Mouse (Mus musculus) erythroblast, embryonic 14.5 days (primary cell): Measurements from ENCODE around the gene Gfi1. TPM values are rescaled to one million over a fixed set of nuclear protein-coding genes. Genes with fewer than 3 reads are reported as not detected.

Experiments used
- H3K27me3 ChIP-seq: 2 replicates; pipeline ENCODE4 v1.6.1; 2012; ENCODE audit warnings: inconsistent platforms; ENCODE audit not compliant: control insufficient read depth
- H3K36me3 ChIP-seq: 2 replicates; pipeline ENCODE4 v1.6.1; 2012; ENCODE audit warnings: mild to moderate bottlenecking, inconsistent platforms; ENCODE audit not compliant: control insufficient read depth
- H3K4me1 ChIP-seq: 2 replicates; pipeline ENCODE4 v1.6.1; 2012; ENCODE audit warnings: inconsistent platforms; ENCODE audit not compliant: control insufficient read depth
- H3K4me3 ChIP-seq: replicated peaks from 2 replicates; pipeline ENCODE3; 2012; ENCODE audit warnings: moderate library complexity, mild to moderate bottlenecking, inconsistent platforms
- H3K9me3 ChIP-seq: 2 replicates; pipeline ENCODE4 v1.6.1; 2012; ENCODE audit warnings: low read length, inconsistent platforms, mixed read lengths; ENCODE audit not compliant: control insufficient read depth
- GATA1 ChIP-seq: IDR thresholded peaks from 2 replicates; pipeline ENCODE4 v1.6.1; 2012; ENCODE audit warnings: low read length, inconsistent platforms, mixed read lengths
- TAL1 ChIP-seq: IDR thresholded peaks from 3 replicates; pipeline ENCODE4 v1.6.1; 2012; ENCODE audit warnings: low read length, inconsistent platforms, mixed read lengths
- polyA plus RNA-seq: library from polyadenylated mRNA; stranded (reverse); fragments of >175 nt; gene quantifications from 2 replicates; pipeline ENCODE4 v1.2.3, GENCODE M21; 2012

The Gfi1 gene
- polyA plus RNA-seq, 1 experiment, result 0.07 TPM

DNA sequence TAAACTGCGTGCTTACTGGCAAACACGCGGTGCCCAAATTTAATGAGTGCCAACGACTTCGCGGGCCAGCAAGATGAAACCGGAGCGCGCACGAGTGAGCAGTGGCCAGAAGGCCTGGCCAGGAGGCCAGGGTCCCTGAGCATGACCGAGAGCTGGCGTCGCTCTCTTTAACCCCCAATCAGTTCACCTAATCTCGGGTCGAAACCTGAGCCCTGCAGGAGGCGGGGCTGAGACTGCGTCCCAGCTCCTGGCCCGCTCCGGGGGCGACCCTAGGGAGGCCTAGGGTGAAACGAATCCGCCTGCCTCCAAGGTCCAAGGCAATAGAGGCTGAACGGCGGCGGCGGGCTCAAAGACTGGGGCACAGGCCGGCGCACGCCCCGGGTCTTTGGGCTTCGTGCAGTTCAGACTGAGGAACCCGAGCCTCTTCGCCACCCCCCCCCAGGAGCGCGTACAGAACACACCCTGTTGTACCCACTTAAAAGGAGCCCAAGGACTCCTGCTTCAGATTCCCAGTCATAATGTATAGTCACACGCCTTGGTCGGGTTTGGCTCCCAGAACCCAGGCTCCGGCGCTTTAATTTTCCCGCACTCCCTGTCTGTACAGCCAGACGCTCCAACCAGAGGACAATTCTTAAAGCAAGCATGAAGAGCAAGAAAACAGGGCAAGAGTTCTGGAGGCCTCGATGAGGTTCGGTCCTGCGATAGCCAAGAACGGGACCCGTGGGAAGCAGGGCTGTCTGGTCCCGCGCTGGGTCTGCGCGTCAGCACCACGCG lies 988 bp downstream of the Gfi1 start:
- Histone ChIP-seq H3K9me3 (peaks cover 12% of the 10 kb centered on the region; the same call in 1 of the 2 replicates), H3K4me1 (peaks cover 7% of the 10 kb centered on the region), H3K36me3 (no peaks in the 10 kb centered on the region), H3K27me3 (peaks cover 97% of the 10 kb centered on the region), H3K4me3 (no peak overlapping the region)
- no peak for TF ChIP-seq TAL1
- TF ChIP-seq GATA1, result no peak

DNA sequence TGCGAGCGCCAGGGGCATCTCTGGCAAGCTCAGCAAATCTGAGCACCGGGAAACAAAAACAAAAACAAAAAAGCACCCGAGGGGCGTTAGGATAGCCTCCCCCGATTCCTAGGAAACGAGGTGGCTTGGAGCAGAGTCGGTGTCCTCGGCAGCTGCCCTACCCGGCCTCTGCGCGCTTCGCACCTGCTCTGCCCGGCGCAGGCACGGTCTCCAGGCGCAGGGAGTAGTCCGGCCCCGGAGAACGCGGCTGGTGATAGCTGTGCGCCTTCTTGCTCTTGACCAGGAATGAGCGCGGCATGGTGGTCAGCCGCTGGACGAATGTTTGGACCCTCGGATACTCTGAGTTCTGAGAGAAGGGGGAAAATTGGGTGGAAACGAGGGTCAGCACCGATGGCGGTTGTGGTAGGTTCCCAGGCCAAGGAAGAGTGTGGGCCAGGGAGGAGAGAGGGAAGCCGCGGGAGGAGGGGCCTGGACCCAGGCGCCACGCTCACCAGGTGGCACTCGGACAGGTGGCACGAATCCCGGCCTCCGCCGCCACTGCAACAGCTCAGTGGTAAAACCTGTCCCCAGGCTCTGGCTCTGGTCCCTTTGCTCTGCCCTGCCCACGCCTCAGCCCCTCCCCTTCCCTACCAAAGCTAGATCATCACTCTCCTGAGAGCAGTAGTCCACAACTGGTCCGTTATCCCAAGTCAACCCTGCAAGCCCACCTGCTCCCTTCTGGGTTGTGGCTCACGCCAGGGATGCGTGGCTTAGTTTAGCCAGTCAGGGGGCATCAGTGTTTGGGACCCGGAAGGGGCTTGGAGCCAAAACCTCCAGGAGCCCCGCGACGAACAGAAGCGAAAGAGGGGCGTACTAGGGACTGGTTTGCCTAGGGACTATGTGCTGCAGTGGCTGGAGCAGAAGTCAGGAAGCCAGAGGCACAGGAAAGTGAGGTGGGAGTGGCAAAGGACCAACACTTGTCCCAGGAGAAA lies 2.0 kb downstream of the Gfi1 start:
- Histone ChIP-seq H3K36me3 (no peaks in the 10 kb centered on the region), H3K4me3 (no peak overlapping the region), H3K27me3 (peaks cover 100% of the 10 kb centered on the region), H3K4me1 (peaks cover 7% of the 10 kb centered on the region), H3K9me3 (peaks cover 12% of the 10 kb centered on the region; the same call in 1 of the 2 replicates)
- no peak for TF ChIP-seq TAL1
- no peak for TF ChIP-seq GATA1

DNA sequence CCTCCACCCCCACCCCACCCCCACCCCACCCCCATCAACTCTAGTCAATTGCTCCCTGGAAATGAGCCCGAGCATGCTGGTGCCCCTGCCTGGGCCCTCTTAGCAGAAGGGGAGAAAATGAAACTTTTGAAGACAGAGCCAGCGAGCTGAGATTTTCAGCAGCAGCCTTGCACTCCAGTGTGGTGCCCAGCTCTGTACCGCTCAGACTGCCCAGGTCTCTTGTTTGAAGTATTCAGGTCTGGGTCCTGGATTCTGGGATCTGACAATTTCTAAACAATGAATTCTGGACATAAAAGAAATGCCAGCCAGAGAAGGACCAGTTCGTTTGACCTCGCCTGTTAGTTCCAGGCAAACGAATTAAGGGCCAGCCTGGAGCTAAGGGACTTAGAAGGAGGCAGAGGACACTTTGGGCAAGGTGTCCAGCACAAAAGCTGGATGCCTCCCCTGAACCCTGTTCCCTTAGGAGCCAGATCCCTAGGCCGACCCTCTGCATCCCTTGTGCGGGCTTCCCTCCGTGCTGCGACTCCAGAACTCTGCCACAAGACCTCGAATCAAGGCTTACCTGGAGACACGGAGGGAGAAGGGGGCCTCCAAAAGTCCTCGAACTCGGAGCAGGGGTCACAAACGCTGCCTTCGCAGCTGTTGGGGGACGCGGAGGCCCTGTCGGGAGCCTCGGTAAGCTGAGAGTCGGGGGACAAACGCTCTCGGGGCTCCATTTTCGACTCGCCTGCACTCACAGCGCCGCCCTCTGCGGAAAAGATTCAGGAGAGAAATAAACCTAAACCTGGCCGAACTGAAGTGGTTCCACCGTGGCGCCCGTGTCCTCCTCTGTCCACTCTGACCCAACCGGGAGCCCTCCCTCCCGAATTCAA lies 2.9 kb downstream of the Gfi1 start:
- Histone ChIP-seq H3K9me3 (peaks cover 12% of the 10 kb centered on the region; the same call in 1 of the 2 replicates), H3K36me3 (no peaks in the 10 kb centered on the region), H3K4me1 (peaks cover 7% of the 10 kb centered on the region), H3K4me3 (no peak overlapping the region), H3K27me3 (peaks cover 100% of the 10 kb centered on the region)
- TF ChIP-seq TAL1, result no peak
- no peak for TF ChIP-seq GATA1

DNA sequence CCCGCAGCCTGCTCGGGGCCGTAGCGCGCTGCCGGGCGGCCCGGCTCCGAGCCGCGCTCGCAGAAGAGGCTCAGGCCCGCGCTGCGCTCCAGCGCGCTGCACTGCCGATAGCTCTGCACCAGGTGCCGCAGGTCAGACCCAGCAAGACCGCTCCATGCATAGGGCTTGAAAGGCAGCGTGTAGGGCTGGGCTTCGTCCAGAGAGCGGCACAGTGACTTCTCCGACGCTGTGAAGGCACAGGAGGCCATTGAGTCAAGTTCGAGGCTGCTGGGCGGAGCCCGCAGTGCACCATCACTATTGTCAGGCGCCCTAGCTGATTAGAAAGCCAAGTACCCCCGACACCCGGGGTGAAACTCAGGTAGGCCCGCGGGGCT lies 4.2 kb downstream of the Gfi1 start:
- H3K36me3 ChIP-seq, result no peaks in the 10 kb centered on the region
- no peak overlapping the region for H3K4me3 ChIP-seq
- H3K9me3 ChIP-seq, result peaks cover 12% of the 10 kb centered on the region; the same call in 1 of the 2 replicates
- H3K4me1 ChIP-seq, result peaks cover 7% of the 10 kb centered on the region
- H3K27me3 ChIP-seq, result peaks cover 100% of the 10 kb centered on the region
- TF ChIP-seq TAL1, result no peak
- no peak for TF ChIP-seq GATA1

DNA sequence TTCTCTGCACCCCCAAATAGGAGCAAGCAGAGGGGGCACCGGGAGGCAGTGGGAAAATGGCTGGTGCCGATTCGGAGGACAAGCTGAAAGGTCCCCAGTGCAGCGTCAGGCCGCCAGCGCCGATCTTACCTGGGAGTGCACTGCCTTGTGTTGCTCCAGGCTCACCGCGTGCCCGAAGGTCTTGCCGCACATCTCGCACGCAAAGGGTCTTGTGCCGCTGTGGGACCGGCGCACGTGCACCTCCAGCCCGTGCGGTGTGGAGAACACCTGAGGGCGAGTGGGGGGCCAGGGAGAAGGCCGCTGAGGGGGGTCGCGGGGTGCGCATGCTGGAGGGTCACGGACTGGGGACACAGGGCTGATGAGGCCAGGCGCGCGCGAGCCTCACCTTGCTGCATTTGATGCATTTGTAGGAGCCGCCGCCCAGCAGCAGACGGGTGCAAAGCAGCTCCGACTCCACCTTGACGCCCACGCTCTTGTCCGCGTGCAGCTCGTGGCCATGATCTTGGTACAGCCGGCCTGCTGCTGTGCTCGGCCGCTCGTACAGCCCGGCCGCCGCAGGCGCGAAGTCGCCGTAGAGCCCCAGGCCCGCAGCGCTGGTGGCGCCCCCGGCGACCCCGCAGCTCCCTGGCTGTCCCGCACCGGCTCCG lies 4.7 kb downstream of the Gfi1 start:
- H3K4me3 ChIP-seq, result no peak overlapping the region
- H3K36me3 ChIP-seq, result no peaks in the 10 kb centered on the region
- peaks cover 12% of the 10 kb centered on the region; the same call in 1 of the 2 replicates for H3K9me3 ChIP-seq
- peaks cover 96% of the 10 kb centered on the region for H3K27me3 ChIP-seq
- no peak for TF ChIP-seq GATA1
- no peak for TF ChIP-seq TAL1
- H3K4me1 ChIP-seq, result peaks cover 7% of the 10 kb centered on the region

DNA sequence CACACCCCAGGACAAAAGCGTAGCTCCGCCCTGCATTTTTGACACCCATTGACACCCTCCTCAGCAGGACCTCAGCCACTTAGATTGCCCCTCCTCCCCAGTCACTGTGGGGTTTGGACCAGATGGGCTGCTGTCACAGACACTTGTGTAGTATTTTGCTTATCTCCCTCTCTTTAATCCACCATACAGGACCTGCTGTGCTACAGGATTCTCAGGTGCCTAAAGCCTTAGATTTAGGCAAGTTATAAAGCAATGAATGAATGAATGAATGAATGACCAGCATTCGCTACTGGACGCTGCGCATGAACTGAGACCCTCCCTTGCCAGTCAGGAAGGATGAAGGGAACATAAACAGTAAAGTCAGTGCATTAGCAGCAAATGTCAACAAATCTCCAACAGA lies 5.3 kb downstream of the Gfi1 start:
- TF ChIP-seq GATA1 (no peak), TAL1 (no peak)
- Histone ChIP-seq H3K27me3 (peaks cover 90% of the 10 kb centered on the region), H3K4me3 (no peak overlapping the region), H3K4me1 (peaks cover 7% of the 10 kb centered on the region), H3K36me3 (no peaks in the 10 kb centered on the region), H3K9me3 (peaks cover 12% of the 10 kb centered on the region; the same call in 1 of the 2 replicates)

DNA sequence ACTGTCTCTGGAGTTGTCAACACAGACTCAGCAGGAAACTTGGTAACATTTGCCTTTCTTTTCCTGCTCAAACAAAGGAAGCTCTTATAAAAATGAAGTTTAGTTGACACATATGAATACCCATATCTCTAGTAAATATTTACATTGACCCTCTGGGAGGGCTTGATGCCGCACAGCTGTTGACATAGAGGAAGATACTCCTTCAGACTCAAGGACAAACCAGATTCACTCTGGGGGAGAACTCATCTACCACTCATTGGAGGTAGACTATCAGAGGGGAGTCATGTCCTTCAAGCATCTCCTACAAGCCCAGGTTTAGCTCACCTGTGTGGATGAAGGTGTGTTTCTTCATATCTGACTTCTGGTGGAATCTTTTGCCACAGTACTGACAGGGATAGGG lies 6.0 kb downstream of the Gfi1 start:
- Histone ChIP-seq H3K9me3 (peaks cover 9% of the 10 kb centered on the region; the same call in 1 of the 2 replicates), H3K4me1 (peaks cover 5% of the 10 kb centered on the region), H3K36me3 (no peaks in the 10 kb centered on the region), H3K4me3 (no peak overlapping the region), H3K27me3 (peaks cover 86% of the 10 kb centered on the region)
- TF ChIP-seq TAL1 (no peak), GATA1 (no peak)

DNA sequence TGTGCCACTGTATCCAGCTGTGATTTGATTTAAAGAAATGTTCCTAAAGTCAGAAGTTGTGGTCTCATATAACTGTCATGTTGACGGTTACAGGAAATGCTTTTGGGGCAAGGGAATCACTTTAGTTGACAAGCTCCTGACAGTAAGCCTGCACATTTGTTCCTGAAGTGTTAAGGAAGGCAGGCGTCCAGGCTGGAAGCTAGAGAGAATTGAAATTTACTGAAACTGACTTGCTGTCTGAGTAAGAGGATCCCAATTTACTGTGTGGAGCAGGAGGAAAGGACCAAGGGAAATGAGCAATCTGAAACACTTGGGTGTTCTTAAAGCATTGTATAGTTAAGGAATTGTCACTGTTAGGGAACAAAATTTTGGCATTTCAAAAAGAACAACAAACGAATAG lies 6.6 kb downstream of the Gfi1 start:
- Histone ChIP-seq H3K36me3 (no peaks in the 10 kb centered on the region), H3K4me3 (no peak overlapping the region), H3K27me3 (peaks cover 86% of the 10 kb centered on the region), H3K9me3 (peaks cover 9% of the 10 kb centered on the region; the same call in 1 of the 2 replicates), H3K4me1 (peaks cover 5% of the 10 kb centered on the region)
- TF ChIP-seq GATA1, result no peak
